Mouse (Mus musculus): Measurements from ENCODE around the gene Ch25h. TPM values are rescaled to one million over a fixed set of nuclear protein-coding genes. Genes with fewer than 3 reads are reported as not detected.

Gene Ch25h
- 0.08 TPM in 2 replicates for polyA plus RNA-seq (2015; fragmentation: Nextera tagmentation; extraction: Ambion mirVana)

- H3K4me3 ChIP-seq (ENCODE audit: low read depth, low read length), result peak within 1 kb of the TSS; percentile 51
- H3K4me1 ChIP-seq (ENCODE audit: control insufficient read depth, low read depth, low read length), result peaks cover 4% of the 10 kb centered on the region; the same call in 1 of the 2 replicates
- no peak within 1 kb of the TSS for H3K27ac ChIP-seq (ENCODE audit: low read length)
- peak within 1 kb of the TSS; percentile 61 for H3K4me2 ChIP-seq (ENCODE audit: low read depth, low read length)
- no peaks in the 10 kb centered on the region for H3K36me3 ChIP-seq (ENCODE audit: control insufficient read depth, insufficient read depth)
- no peaks in the 10 kb centered on the region for H3K9me3 ChIP-seq (replicated peaks; ENCODE audit: control insufficient read depth, low read length)
- WGBS (ENCODE audit: insufficient replicate concordance), result 1% methylated on average over 35 of the region's 35 CpGs
- no peak for ATAC-seq (ENCODE audit: low read depth)
- peaks cover 30% of the 10 kb centered on the region for H3K27me3 ChIP-seq (ENCODE audit: control insufficient read depth, insufficient read depth, low read depth, low read length)
- 0 out of 2 replicates have a peak within 1 kb of the TSS, but pooled peaks have one; percentile 0 for H3K9ac ChIP-seq (ENCODE audit: low read depth, low read length)
These were observed at the start of gene Ch25h for GRCm38 (mm10) chr19:34474991-34475971. Ch25h (minus strand) TSS chr19:34475164.

GRCm38 (mm10) chr19:34524646-34525045, 49.7 kb upstream of the Ch25h start:
- 51% methylated on average over 9 of the region's 9 CpGs for WGBS (ENCODE audit: insufficient replicate concordance)
- Histone ChIP-seq H3K36me3 (ENCODE audit: control insufficient read depth, insufficient read depth) (no peaks in the 10 kb centered on the region), H3K4me1 (ENCODE audit: control insufficient read depth, low read depth, low read length) (no peaks in the 10 kb centered on the region), H3K9me3 (replicated peaks; ENCODE audit: control insufficient read depth, low read length) (no peaks in the 10 kb centered on the region), H3K4me2 (ENCODE audit: low read depth, low read length) (no peak overlapping the region), H3K9ac (ENCODE audit: low read depth, low read length) (no peak overlapping the region), H3K27ac (ENCODE audit: low read length) (no peak overlapping the region), H3K27me3 (ENCODE audit: control insufficient read depth, insufficient read depth, low read depth, low read length) (no peaks in the 10 kb centered on the region), H3K4me3 (ENCODE audit: low read depth, low read length) (no peak overlapping the region)
- no peak for ATAC-seq (ENCODE audit: low read depth)

DNA sequence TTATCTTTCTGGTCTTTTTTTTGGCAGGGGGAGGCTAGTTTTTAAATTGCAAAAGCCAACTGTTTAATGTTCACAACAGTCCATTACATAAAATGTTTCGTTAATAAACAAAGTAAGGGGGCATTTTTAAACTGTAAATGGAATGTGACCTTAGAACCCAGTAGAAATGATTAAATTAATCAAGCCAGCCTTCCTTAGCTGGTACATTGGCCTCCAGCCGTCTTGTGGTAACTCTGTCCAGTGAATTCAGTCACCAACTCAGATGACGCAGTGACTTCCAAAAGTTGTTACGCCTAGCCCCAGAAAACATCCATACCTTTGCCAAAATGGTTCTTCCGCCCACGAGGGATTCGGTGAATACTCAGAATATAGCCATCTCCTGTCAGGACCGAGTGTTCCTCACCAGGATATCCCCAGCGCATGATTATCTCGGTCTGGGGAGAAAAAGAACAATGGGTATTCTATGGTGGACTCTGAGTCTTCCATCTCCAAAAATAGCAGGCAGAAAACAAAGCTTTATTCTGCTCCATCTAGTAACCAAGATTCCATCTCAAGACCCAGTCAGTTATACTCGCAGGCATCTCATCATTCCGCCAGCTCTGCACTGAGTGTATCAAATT, 48.3 kb upstream of the Ch25h start:
- no peaks in the 10 kb centered on the region for H3K9me3 ChIP-seq (replicated peaks; ENCODE audit: control insufficient read depth, low read length)
- no peaks in the 10 kb centered on the region for H3K27me3 ChIP-seq (ENCODE audit: control insufficient read depth, insufficient read depth, low read depth, low read length)
- 74% methylated on average over 12 of the region's 12 CpGs for WGBS (ENCODE audit: insufficient replicate concordance)
- H3K4me2 ChIP-seq (ENCODE audit: low read depth, low read length), result no peak overlapping the region
- no peak overlapping the region for H3K27ac ChIP-seq (ENCODE audit: low read length)
- H3K4me3 ChIP-seq (ENCODE audit: low read depth, low read length), result no peak overlapping the region
- no peak for ATAC-seq (ENCODE audit: low read depth)
- peaks cover 3% of the 10 kb centered on the region; the same call in 1 of the 2 replicates for H3K4me1 ChIP-seq (ENCODE audit: control insufficient read depth, low read depth, low read length)
- no peaks in the 10 kb centered on the region for H3K36me3 ChIP-seq (ENCODE audit: control insufficient read depth, insufficient read depth)
- no peak overlapping the region for H3K9ac ChIP-seq (ENCODE audit: low read depth, low read length)

- H3K27me3 ChIP-seq (ENCODE audit: control insufficient read depth, insufficient read depth, low read depth, low read length), result no peaks in the 10 kb centered on the region
These were observed 47.0 kb upstream of the Ch25h start for GRCm38 (mm10) chr19:34521978-34522377.

DNA sequence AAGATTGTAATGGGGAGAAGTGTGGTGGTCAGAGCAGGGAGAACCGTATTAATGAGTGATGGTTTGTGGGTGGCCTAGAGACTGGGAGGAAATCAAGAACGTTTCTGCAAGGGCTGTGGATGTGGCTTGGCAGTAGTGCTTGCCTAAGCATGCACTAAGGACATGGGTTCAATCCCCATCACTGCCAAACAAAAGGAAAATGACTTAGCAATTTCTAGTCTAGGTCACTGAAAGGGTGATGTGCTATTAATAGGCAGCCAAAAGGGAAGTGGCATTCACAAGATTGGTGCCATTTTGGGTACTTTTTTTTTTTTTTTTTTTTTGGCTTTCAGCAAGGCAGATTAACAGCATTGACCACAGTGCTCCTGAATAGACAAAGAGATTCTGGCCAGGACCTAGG, 46.4 kb upstream of the Ch25h start:
- H3K4me3 ChIP-seq (ENCODE audit: low read depth, low read length), result no peak overlapping the region
- no peak overlapping the region for H3K9ac ChIP-seq (ENCODE audit: low read depth, low read length)
- no peak overlapping the region for H3K4me2 ChIP-seq (ENCODE audit: low read depth, low read length)
- WGBS (ENCODE audit: insufficient replicate concordance), result 37% methylated on average over 2 of the region's 2 CpGs
- no peaks in the 10 kb centered on the region for H3K36me3 ChIP-seq (ENCODE audit: control insufficient read depth, insufficient read depth)
- H3K27ac ChIP-seq (ENCODE audit: low read length), result no peak overlapping the region
- H3K27me3 ChIP-seq (ENCODE audit: control insufficient read depth, insufficient read depth, low read depth, low read length), result no peaks in the 10 kb centered on the region
- H3K4me1 ChIP-seq (ENCODE audit: control insufficient read depth, low read depth, low read length), result peaks cover 6% of the 10 kb centered on the region
- ATAC-seq (ENCODE audit: low read depth), result no peak
- no peaks in the 10 kb centered on the region for H3K9me3 ChIP-seq (replicated peaks; ENCODE audit: control insufficient read depth, low read length)

More at GRCm38 (mm10) chr19:34521978-34522377, 47.0 kb upstream of the Ch25h start:
- Histone ChIP-seq H3K4me3 (ENCODE audit: low read depth, low read length) (no peak overlapping the region), H3K4me2 (ENCODE audit: low read depth, low read length) (no peak overlapping the region), H3K36me3 (ENCODE audit: control insufficient read depth, insufficient read depth) (no peaks in the 10 kb centered on the region), H3K9me3 (replicated peaks; ENCODE audit: control insufficient read depth, low read length) (no peaks in the 10 kb centered on the region), H3K9ac (ENCODE audit: low read depth, low read length) (no peak overlapping the region), H3K27ac (ENCODE audit: low read length) (no peak overlapping the region), H3K4me1 (ENCODE audit: control insufficient read depth, low read depth, low read length) (peaks cover 6% of the 10 kb centered on the region)
- WGBS (ENCODE audit: insufficient replicate concordance), result 68% methylated on average over 1 of the region's 1 CpGs
- no peak for ATAC-seq (ENCODE audit: low read depth)

- Histone ChIP-seq H3K4me1 (ENCODE audit: control insufficient read depth, low read depth, low read length) (peaks cover 6% of the 10 kb centered on the region), H3K4me3 (ENCODE audit: low read depth, low read length) (no peak overlapping the region), H3K9me3 (replicated peaks; ENCODE audit: control insufficient read depth, low read length) (no peaks in the 10 kb centered on the region), H3K27ac (ENCODE audit: low read length) (no peak overlapping the region), H3K27me3 (ENCODE audit: control insufficient read depth, insufficient read depth, low read depth, low read length) (no peaks in the 10 kb centered on the region), H3K4me2 (ENCODE audit: low read depth, low read length) (no peak overlapping the region), H3K36me3 (ENCODE audit: control insufficient read depth, insufficient read depth) (no peaks in the 10 kb centered on the region), H3K9ac (ENCODE audit: low read depth, low read length) (no peak overlapping the region)
- no peak for ATAC-seq (ENCODE audit: low read depth)
- WGBS (ENCODE audit: insufficient replicate concordance), result 65% methylated on average over 4 of the region's 4 CpGs
These were observed 45.1 kb upstream of the Ch25h start for GRCm38 (mm10) chr19:34520051-34520450.

DNA sequence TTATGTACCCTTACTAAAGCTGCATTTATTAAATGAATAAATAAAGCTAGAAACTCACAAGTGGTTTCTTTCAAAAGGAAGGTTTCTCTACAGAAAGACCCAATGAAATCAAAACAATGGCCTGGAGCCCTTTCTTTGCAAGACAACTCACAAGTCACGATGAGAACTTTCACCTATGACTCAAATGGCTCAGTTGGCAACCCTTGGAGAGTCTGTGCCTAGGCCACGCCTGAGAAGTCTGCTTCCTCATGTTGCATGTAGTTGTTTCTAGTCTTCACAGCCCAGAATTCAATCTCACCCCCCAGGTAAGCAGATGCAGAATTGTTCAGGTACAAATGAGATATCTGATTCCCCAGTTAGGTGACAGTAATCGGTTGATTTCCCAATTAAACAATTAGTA, 44.7 kb upstream of the Ch25h start:
- Histone ChIP-seq H3K9me3 (replicated peaks; ENCODE audit: control insufficient read depth, low read length) (no peaks in the 10 kb centered on the region), H3K9ac (ENCODE audit: low read depth, low read length) (no peak overlapping the region), H3K36me3 (ENCODE audit: control insufficient read depth, insufficient read depth) (no peaks in the 10 kb centered on the region), H3K4me1 (ENCODE audit: control insufficient read depth, low read depth, low read length) (peaks cover 6% of the 10 kb centered on the region), H3K27me3 (ENCODE audit: control insufficient read depth, insufficient read depth, low read depth, low read length) (no peaks in the 10 kb centered on the region), H3K4me2 (ENCODE audit: low read depth, low read length) (no peak overlapping the region), H3K27ac (ENCODE audit: low read length) (no peak overlapping the region), H3K4me3 (ENCODE audit: low read depth, low read length) (no peak overlapping the region)
- no peak for ATAC-seq (ENCODE audit: low read depth)
- WGBS (ENCODE audit: insufficient replicate concordance), result 62% methylated on average over 3 of the region's 3 CpGs

- 57% methylated on average over 3 of the region's 3 CpGs for WGBS (ENCODE audit: insufficient replicate concordance)
- H3K9ac ChIP-seq (ENCODE audit: low read depth, low read length), result no peak overlapping the region
These were observed 43.8 kb upstream of the Ch25h start for GRCm38 (mm10) chr19:34518786-34519185.

More at GRCm38 (mm10) chr19:34518786-34519185, 43.8 kb upstream of the Ch25h start:
- no peaks in the 10 kb centered on the region for H3K36me3 ChIP-seq (ENCODE audit: control insufficient read depth, insufficient read depth)
- no peak overlapping the region for H3K4me3 ChIP-seq (ENCODE audit: low read depth, low read length)
- peaks cover 6% of the 10 kb centered on the region for H3K4me1 ChIP-seq (ENCODE audit: control insufficient read depth, low read depth, low read length)
- no peak for ATAC-seq (ENCODE audit: low read depth)
- H3K9me3 ChIP-seq (replicated peaks; ENCODE audit: control insufficient read depth, low read length), result no peaks in the 10 kb centered on the region
- no peak overlapping the region for H3K4me2 ChIP-seq (ENCODE audit: low read depth, low read length)
- H3K27me3 ChIP-seq (ENCODE audit: control insufficient read depth, insufficient read depth, low read depth, low read length), result no peaks in the 10 kb centered on the region
- H3K27ac ChIP-seq (ENCODE audit: low read length), result no peak overlapping the region
